Mouse (Mus musculus) heart, postnatal 0 days (tissue): ENCODE data around the gene Car10.

ENCODE experiments used
- CTCF ChIP-seq: IDR thresholded peaks from 2 replicates; pipeline ENCODE4 v1.5.1; 2016; ENCODE audit warnings: antibody characterized with exemption, control low read depth, low read depth
- EP300 ChIP-seq: IDR thresholded peaks from 2 replicates; pipeline ENCODE4 v1.6.1; 2016; ENCODE audit warnings: antibody characterized with exemption, low read depth

- TF ChIP-seq CTCF = no peak
- TF ChIP-seq EP300 = no peak
These were observed 416.6 kb downstream of the Car10 start for GRCm38 (mm10) chr11:93514396-93514795.
